Mouse (Mus musculus) embryo, embryonic 11 days (tissue): ENCODE results near the gene Rarb.
A peak's percentile ranks its signal among the peaks of the same experiment; 100 is the strongest.

Experiments
- DNase-seq: peaks from one replicate; pipeline ENCODE4 v3.0.0-alpha.2; 2015

Rarb gene

GRCm38 (mm10) chr14:16574925-16575721, 243.8 kb downstream of the Rarb start:
- DNase-seq = peak; percentile 95

DNA sequence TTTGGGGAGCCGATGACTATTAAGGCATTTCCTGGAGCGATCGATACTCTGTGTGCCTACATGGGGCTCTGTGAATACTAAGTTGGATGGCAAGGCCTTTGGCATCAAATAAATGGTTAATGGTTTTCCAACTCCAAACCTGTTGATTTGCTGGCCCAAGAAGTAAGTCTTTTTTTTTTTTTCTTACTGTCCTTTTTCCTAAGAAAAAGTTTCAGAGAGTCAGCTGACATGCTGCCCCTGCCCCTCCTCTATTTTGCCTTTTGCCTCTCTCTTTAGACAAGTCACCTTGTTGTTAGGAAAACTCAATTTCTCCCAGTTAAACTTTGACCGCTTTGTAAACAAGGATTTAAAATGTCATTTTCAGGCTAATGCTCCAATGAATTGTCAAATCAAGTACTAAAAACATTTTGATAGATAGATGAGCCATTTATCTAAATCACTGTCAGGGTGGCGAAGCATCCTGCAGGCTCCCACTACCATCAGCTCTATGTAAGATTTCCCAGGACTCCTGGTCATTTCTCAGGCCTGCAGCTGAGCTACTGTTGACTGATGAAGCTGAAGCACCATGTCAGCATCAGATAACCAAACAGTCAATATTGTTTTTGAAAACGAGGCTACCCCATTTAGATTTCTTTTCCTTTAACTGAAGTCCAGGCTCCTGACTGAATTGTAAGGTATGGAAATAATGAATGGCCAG, 245.3 kb downstream of the Rarb start:
- DNase-seq = no peak

- peak; percentile 53 for DNase-seq
These were observed 246.1 kb downstream of the Rarb start for GRCm38 (mm10) chr14:16572755-16573340.

DNA sequence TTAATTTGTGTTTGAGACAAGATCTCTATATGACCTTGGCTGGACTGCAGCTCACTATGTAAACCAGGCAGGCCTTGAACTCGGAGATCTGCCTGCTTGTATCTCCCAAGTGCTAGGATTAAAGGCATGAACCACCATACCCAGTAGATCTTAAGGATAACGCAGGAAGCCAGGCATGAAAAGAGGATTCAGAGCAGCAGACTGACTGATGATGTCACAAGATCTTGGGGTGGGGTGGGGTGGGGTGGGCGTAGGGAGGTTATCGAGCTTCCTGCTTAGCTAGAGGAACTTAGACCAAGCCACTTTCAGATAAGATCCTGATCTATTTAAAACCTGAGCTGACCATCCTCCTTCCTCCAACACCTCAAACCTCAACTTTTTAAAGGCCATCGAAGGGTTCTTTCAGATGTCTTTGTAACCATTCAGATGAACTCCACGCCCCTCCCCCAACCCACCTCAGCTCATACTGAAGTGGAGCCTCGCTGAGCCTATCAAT, 249.4 kb downstream of the Rarb start:
- no peak for DNase-seq

DNA sequence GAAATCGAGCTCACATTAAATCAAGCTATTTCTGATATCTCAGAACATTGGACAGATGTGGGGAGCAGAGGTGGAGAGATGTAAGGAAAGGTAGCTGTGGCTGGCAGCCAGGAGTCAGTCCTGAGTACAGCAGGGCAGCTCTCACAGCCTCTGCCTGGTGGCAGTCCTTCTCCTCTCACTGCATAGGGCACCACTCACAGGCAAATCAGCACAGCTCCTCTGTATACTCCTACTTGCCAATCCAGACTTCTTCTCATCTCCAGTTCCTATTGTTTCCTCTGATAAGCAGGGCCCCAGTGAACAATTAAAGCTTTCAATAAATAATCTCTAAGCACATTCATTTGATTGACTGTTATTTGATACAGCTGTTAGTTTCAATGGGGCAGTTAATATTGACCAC, 252.0 kb downstream of the Rarb start:
- DNase-seq = no peak

GRCm38 (mm10) chr14:16563912-16564311, 255.0 kb downstream of the Rarb start:
- DNase-seq = no peak

DNA sequence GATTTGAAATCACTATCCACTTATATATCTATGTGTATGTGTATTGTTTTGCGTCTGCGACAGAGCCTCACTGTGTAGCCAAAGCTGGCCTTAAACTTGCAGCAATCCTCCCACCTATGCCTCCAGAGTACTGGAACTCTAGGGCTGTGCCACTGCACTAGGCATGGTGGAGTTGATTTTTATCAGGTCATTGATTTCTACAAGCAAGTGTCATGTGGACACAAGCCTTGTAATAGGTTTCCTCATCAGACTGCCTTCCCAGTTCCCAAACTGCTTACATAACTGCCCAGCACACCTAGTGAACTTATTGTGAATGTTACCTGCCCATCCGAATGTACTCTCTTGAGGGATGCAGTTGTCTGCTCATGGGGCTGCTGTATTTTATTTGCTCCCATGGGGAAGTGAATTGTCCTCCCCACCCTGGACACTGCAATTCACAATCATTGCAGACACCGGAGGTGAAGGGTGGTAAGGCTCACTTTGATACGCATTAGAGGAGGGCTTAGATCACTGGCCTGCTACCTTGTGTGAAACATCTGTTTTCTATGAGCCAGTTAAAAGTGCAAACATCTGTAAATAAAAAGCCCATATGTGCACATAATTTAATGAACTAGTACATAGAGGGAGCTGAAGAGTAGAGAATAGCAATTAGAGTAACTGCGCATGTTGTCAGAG, 257.3 kb downstream of the Rarb start:
- no peak for DNase-seq

DNA sequence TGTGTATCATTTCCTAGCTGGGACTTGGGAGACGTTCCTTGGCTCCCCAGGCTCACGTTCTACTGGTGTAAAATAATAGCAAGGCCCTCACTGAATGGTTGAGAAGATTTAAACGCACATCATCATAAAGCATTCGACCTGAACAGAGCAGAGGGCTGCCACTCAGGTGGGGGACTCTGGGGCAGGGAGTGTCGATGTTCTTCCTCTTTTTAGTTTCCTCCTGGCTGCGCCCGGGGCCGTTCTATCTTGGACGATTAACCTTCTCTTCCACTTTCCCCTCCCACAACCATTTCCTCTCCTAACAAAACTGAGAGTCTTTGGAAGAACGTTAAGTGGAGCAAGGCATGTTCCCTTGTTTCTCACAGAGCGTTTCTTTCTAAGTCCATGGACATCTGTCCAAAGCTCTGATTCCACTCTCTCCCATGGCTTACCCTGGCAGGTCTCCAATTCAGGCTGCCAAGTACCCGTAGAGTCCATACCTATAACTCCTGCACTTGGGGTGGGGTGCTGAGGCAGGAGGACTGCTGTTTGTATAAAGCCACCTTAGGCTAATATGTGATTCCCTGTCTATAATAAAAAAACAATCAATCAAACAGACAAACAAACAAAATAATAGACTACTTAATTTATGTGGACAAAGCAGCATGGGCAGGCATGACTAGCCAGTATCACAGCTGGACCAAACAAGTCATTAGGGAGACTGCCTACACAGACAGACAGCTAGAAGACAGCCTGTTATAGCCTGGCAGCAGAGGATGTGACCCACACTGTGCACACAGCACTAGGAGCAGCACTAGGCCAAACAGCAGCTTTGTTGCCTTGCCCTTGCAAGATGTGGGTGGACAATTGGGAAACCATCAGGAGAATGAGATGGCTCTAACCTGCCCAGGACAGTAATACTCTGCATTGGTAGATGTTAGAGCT, 259.4 kb downstream of the Rarb start:
- no peak for DNase-seq

DNA sequence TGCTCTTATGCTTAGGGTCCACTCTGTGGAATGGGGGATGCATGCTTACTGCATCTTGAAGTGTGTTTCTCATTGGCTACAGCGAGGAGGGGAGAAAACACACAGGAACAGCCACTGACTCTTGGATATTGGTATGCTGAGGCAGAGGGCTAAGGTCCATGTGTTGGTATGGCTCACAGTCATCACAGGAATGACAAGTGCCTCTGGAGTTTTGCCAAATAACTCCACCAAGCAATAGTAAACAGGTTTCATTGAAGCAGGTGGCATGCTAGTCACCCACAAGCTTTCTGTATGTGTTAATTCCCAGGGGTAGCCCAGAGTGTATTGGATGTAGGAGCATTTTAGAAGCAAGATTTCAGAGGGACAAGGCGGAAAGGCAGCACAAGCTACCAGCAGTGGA, 260.9 kb downstream of the Rarb start:
- no peak for DNase-seq

DNA sequence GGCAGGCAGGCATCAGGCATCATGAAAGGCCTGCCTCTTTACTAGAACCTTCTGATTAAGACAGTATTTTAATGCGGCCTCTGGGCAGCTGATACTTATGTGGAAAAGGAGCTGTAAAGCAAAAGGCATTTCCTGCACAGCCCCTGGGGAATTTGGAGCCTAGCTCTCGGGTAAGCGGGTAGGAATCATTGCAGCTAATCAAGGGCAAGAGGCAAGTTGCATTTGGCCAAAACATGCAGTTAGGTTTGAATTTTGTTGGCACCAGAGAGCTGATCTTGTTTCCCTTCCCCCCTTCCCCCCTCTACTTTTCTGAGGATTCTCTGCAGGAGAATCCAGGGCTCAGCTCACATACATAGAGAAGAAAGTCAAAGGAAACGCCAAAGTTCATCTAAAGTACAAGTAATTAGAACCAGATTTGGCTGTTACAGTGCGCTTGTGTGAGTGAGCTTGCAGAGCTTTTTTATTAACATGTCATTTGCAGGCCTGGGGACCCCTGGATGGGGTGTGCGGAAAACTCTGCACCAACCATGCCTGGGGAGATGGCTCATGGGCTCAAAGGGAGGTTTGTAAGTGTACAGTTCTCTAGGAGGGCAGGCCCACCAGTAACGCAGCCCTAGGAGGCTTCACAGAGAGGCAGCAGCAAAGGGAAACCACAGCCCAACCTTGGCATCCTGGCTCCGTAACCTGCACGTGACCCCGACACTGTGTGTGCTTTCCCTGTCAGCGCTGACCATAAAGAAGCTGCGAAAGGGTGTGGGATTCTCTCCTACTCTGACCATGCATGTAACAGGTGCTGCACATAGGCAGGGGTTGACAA, 264.1 kb downstream of the Rarb start:
- DNase-seq = peak; percentile 77

DNA sequence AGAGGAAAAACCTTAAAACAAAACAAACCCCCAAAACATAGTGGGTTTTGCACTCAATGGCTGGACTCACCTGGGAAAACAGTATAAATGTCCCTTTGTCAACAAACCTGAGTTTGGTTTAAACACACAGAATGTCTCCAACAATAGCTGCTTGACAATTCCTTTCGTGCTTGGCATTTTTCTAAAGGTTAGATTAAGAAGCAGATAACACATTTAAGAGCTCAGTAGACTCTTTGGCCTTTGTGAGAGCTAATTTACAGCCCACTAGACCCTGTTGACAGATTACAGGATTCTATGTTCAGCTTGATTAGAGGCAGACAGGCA, 264.7 kb downstream of the Rarb start:
- no peak for DNase-seq

DNA sequence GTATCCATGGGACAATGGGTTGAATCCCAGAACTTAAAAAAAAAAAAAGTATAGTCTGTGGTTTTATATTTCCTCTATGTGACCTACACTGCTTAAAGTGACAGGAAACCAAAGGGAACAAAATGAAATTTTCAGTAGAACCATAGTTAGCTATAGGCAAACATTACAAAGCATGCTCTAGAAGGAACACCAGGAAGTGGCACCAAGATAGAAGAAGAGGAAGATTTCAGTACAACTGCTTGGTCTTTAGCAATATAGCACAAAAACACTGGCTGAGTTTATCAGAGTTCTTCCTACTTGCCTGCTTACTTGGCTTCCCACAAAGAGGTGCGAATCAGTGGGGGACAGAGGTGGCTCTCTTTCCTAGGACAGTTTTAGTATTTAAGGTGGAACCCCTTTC, 266.7 kb downstream of the Rarb start:
- no peak for DNase-seq

- DNase-seq = no peak
These were observed 267.1 kb downstream of the Rarb start for GRCm38 (mm10) chr14:16551843-16552242.

GRCm38 (mm10) chr14:16548200-16548576, 270.8 kb downstream of the Rarb start:
- no peak for DNase-seq

GRCm38 (mm10) chr14:16547492-16548199, 271.3 kb downstream of the Rarb start:
- no peak for DNase-seq

GRCm38 (mm10) chr14:16544995-16545394, 274.0 kb downstream of the Rarb start:
- DNase-seq = no peak

GRCm38 (mm10) chr14:16541641-16542040, 277.3 kb downstream of the Rarb start:
- no peak for DNase-seq

DNA sequence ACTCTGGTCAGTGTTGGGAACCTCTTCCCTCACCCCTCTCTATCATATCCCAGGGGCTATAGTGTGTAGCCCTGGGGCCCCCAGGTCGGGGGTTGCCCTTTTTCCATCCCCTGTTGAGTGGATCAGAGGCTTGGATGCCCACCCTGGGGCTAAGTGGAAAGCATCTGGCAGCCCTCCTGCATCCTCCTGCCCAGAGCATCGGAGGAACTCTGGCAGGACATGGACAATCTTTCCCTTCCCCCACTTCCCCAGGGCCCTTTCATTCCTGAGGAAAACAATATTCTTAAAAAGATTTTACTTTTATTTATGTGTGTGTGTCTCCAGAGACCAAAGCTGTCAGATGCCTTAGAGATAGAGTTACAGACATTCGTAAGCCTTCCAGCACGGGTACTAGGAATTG, 281.5 kb downstream of the Rarb start:
- DNase-seq = peak; percentile 29

GRCm38 (mm10) chr14:16528631-16529030, 290.3 kb downstream of the Rarb start:
- no peak for DNase-seq

DNA sequence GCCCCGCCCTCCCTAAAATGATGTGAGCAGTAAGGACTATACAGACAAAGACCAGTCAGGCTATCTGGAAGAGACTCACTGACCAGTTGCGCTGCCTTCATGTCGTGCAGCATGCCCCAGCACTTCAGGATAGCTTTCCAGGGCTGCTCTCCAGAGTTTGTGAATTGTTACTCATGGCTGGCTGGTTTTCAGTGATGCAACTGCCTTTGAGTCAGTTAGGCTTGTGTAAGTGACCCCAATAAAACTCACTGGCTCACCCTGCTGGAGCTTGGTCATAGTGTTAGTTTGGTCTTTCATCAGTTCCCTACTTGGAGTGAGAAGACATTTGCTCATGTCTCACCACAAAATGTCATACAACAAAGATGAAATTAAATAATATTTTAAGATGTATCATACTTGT, 292.8 kb downstream of the Rarb start:
- no peak for DNase-seq
